25 mouse cellular contexts compared by ENCODE assay signal in the genomic region with DNA sequence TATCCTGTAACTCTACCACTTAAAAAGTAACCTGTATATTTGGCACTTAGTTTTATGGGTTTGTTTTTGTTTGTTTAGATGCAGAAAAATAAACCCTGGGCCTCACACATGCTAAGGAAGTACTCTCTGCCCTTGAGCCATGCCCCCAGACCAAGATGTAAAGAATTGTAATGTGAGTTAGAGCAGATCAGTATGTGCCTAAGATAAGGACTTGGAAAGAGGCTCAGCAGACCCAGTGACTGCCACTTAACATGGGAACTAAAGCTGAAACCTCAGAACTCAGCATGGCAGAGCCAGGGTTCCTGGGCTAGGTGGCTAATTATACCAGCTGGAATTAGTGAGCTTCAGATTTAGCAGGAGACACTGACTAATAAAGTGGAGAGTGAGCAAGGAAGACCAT.
A peak's percentile ranks its signal among the peaks of the same experiment; 100 is the strongest.
DNase-seq lines count a peak whose midpoint lies in the region; ATAC-seq lines count a peak whose summit lies in the region.
"Had no signal": no experiment of that assay in that cellular context is flagged by ENCODE, and none has a peak within 500 bp of the region (broad histone marks: within the 10 kb centered on the region; RNA-seq: fewer than 3 reads in every experiment).

No protein-coding gene starts in this region.

- H3K9me3 ChIP-seq in heart, embryonic 12.5 days (replicated peaks) = peaks cover 8% of the 10 kb centered on the region
- H3K9me3 ChIP-seq in heart, embryonic 15.5 days (replicated peaks) = no peaks in the 10 kb centered on the region
- H3K9me3 ChIP-seq in heart, embryonic 10.5 days = no peaks in the 10 kb centered on the region
- H3K9me3 ChIP-seq in midbrain, embryonic 11.5 days (ENCODE audit: control insufficient read depth, low read length) = no peaks in the 10 kb centered on the region
- H3K9me3 ChIP-seq in midbrain, embryonic 14.5 days (ENCODE audit: control insufficient read depth, low read length) = no peaks in the 10 kb centered on the region
- H3K9me3 ChIP-seq: embryonic facial prominence, embryonic 12.5 days; embryonic facial prominence, embryonic 15.5 days; hindbrain, embryonic 10.5 days; hindbrain, embryonic 13.5 days; intestine, embryonic 15.5 days had no signal

- H3K36me3 ChIP-seq in heart, embryonic 12.5 days = no peaks in the 10 kb centered on the region
- no peaks in the 10 kb centered on the region for H3K36me3 ChIP-seq in heart, embryonic 15.5 days
- no peaks in the 10 kb centered on the region for H3K36me3 ChIP-seq in heart, embryonic 10.5 days
- H3K36me3 ChIP-seq in midbrain, embryonic 11.5 days (ENCODE audit: control insufficient read depth, insufficient read depth, low read length) = no peaks in the 10 kb centered on the region
- H3K36me3 ChIP-seq in midbrain, embryonic 14.5 days (ENCODE audit: control insufficient read depth, insufficient read depth, low read length) = no peaks in the 10 kb centered on the region
- H3K36me3 ChIP-seq: embryonic facial prominence, embryonic 12.5 days; embryonic facial prominence, embryonic 15.5 days; hindbrain, embryonic 10.5 days; hindbrain, embryonic 13.5 days; intestine, embryonic 15.5 days had no signal

- no peak overlapping the region for H3K4me2 ChIP-seq in heart, embryonic 12.5 days
- no peak overlapping the region for H3K4me2 ChIP-seq in heart, embryonic 15.5 days
- H3K4me2 ChIP-seq in midbrain, embryonic 11.5 days = no peak overlapping the region
- H3K4me2 ChIP-seq in midbrain, embryonic 14.5 days (ENCODE audit: low read length) = no peak overlapping the region
- H3K4me2 ChIP-seq: embryonic facial prominence, embryonic 12.5 days; embryonic facial prominence, embryonic 15.5 days; hindbrain, embryonic 13.5 days; intestine, embryonic 15.5 days had no signal

- H3K9ac ChIP-seq in heart, embryonic 12.5 days = no peak overlapping the region
- no peak overlapping the region for H3K9ac ChIP-seq in heart, embryonic 15.5 days
- H3K9ac ChIP-seq in midbrain, embryonic 11.5 days (ENCODE audit: low read length) = no peak overlapping the region
- H3K9ac ChIP-seq in midbrain, embryonic 14.5 days (replicated peaks; ENCODE audit: low read length) = no peak overlapping the region
- H3K9ac ChIP-seq: embryonic facial prominence, embryonic 12.5 days; embryonic facial prominence, embryonic 15.5 days; forebrain, postnatal 0 days; hindbrain, embryonic 13.5 days; intestine, embryonic 15.5 days had no signal

- H3K27ac ChIP-seq in heart, embryonic 12.5 days (ENCODE audit: poor library complexity, severe bottlenecking) = peak overlapping the region; percentile 25
- H3K27ac ChIP-seq in heart, embryonic 15.5 days = peak overlapping the region; percentile 48
- no peak overlapping the region for H3K27ac ChIP-seq in heart, embryonic 10.5 days
- no peak overlapping the region for H3K27ac ChIP-seq in midbrain, embryonic 11.5 days (ENCODE audit: low read depth, low read length)
- H3K27ac ChIP-seq in midbrain, embryonic 14.5 days (replicated peaks; ENCODE audit: low read depth, low read length) = no peak overlapping the region
- H3K27ac ChIP-seq: embryonic facial prominence, embryonic 12.5 days; embryonic facial prominence, embryonic 15.5 days; gastrocnemius, adult 2 months; hindbrain, embryonic 10.5 days; hindbrain, embryonic 13.5 days; intestine, embryonic 15.5 days had no signal

- H3K27me3 ChIP-seq in heart, embryonic 12.5 days (replicated peaks) = no peaks in the 10 kb centered on the region
- no peaks in the 10 kb centered on the region for H3K27me3 ChIP-seq in heart, embryonic 15.5 days
- H3K27me3 ChIP-seq in heart, embryonic 10.5 days (ENCODE audit: insufficient read depth, poor library complexity, severe bottlenecking) = no peaks in the 10 kb centered on the region
- no peaks in the 10 kb centered on the region for H3K27me3 ChIP-seq in midbrain, embryonic 11.5 days (ENCODE audit: control insufficient read depth, insufficient read depth, low read length)
- no peaks in the 10 kb centered on the region for H3K27me3 ChIP-seq in midbrain, embryonic 14.5 days (ENCODE audit: control insufficient read depth, insufficient read depth, low read length)
- H3K27me3 ChIP-seq: embryonic facial prominence, embryonic 12.5 days; embryonic facial prominence, embryonic 15.5 days; hindbrain, embryonic 13.5 days; intestine, embryonic 15.5 days had no signal

- intact Hi-C loops in heart, postnatal 25 days (cut with DNase I) = no loop called here

- DNase-seq in heart, postnatal 25 days (ENCODE audit: low spot score) = no peak
- no peak for DNase-seq in heart, embryonic 10.5 days (ENCODE audit: low spot score)
- peak; percentile 26 for DNase-seq in midbrain, embryonic 11.5 days (ENCODE audit: low spot score, missing footprints)
- DNase-seq in midbrain, embryonic 14.5 days = no peak
- DNase-seq: adrenal gland, adult 2 months; adrenal gland, postnatal 14 days; cerebellum, adult 11 months; cerebellum, adult 2 months; cerebellum, adult 9-11 months; cerebellum, postnatal 25 days; forebrain, postnatal 0 days; gastrocnemius, adult 2 months; gastrocnemius, postnatal 14 days; kidney, adult 11 months; kidney, adult 8-10 months had no signal

- ATAC-seq in heart, embryonic 12.5 days (ENCODE audit: insufficient number of reproducible peaks, low FRiP score) = no peak
- ATAC-seq in heart, embryonic 15.5 days (replicated peaks; ENCODE audit: insufficient number of reproducible peaks, insufficient read depth, low FRiP score, low read depth) = peak; percentile 31; the same call in 1 of the 2 replicates
- no peak for ATAC-seq in midbrain, embryonic 11.5 days (ENCODE audit: low FRiP score)
- no peak for ATAC-seq in midbrain, embryonic 14.5 days (ENCODE audit: low FRiP score, low TSS enrichment)
- ATAC-seq: CD4-positive, CD25-positive, alpha-beta regulatory T cell, adult 4 months; forebrain, embryonic 14.5 days; forebrain, postnatal 0 days; hindbrain, embryonic 16.5 days; intestine, embryonic 15.5 days had no signal

- H3K4me1 ChIP-seq in heart, embryonic 12.5 days (replicated peaks) = peaks cover 17% of the 10 kb centered on the region
- H3K4me1 ChIP-seq in heart, embryonic 15.5 days (replicated peaks) = peaks cover 14% of the 10 kb centered on the region
- peaks cover 6% of the 10 kb centered on the region; the same call in 1 of the 2 replicates for H3K4me1 ChIP-seq in heart, embryonic 10.5 days
- no peaks in the 10 kb centered on the region for H3K4me1 ChIP-seq in midbrain, embryonic 11.5 days (ENCODE audit: control insufficient read depth, insufficient read depth, low read length)
- no peaks in the 10 kb centered on the region for H3K4me1 ChIP-seq in midbrain, embryonic 14.5 days (ENCODE audit: control insufficient read depth, insufficient read depth, low read length)
- H3K4me1 ChIP-seq: embryonic facial prominence, embryonic 12.5 days; embryonic facial prominence, embryonic 15.5 days; hindbrain, embryonic 10.5 days; intestine, embryonic 15.5 days had no signal

- H3K4me3 ChIP-seq in heart, embryonic 12.5 days = no peak overlapping the region
- H3K4me3 ChIP-seq in heart, embryonic 15.5 days = no peak overlapping the region
- no peak overlapping the region for H3K4me3 ChIP-seq in heart, embryonic 10.5 days
- H3K4me3 ChIP-seq in midbrain, embryonic 11.5 days (ENCODE audit: low read depth, low read length) = no peak overlapping the region
- no peak overlapping the region for H3K4me3 ChIP-seq in midbrain, embryonic 14.5 days (replicated peaks; ENCODE audit: low read depth, low read length)
- H3K4me3 ChIP-seq: embryonic facial prominence, embryonic 12.5 days; embryonic facial prominence, embryonic 15.5 days; gastrocnemius, adult 2 months; hindbrain, embryonic 10.5 days; hindbrain, embryonic 13.5 days; intestine, embryonic 15.5 days had no signal

Comparison
In these comparisons a context has a peak if more than half of its experiments do, and no peak if none do; other contexts are left out.
1. H3K27ac ChIP-seq: peak in heart, embryonic 12.5 days (single experiment) and heart, embryonic 15.5 days (single experiment); none in heart, embryonic 10.5 days (single experiment), midbrain, embryonic 11.5 days (single experiment) and midbrain, embryonic 14.5 days (single experiment).